Mouse (Mus musculus): ENCODE data around the gene Btbd11.

DNA sequence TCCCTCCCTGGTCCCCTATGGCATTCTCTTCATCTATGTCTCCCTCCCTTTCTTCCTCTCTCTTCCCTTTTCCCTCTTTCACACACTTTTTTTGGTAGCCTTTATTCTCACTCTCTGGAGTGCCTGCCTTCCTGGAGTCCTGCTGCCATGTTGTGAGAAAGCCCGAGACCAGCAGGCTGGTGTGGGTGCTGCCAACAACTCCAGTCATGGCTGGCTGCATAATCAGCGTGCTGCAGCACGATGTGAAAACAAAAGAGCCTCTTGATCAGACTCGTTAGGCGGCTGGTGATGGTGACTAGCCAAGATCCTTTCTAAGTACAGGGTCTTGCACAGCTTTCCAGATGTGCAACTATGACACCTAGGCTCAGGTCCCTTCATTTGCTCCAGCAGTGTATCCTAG, 82.7 kb downstream of the Btbd11 start:
- TF ChIP-seq CTCF (IDR thresholded peaks at IDR 0.05; ENCODE audit: insufficient read depth, low read length) (no peak), POLR2A (IDR thresholded peaks at IDR 0.05; ENCODE audit: borderline replicate concordance, extremely low read depth, low read depth, low read length) (no peak)
